Mouse (Mus musculus): Measurements from ENCODE around the gene Esrrg. TPM values are rescaled to one million over a fixed set of nuclear protein-coding genes. Genes with fewer than 3 reads are reported as not detected.
A peak's percentile ranks its signal among the peaks of the same experiment; 100 is the strongest.

Gene Esrrg
- total and polyA plus RNA-seq, 2 experiments: 1.1 to 4.2 TPM

GRCm38 (mm10) chr1:188105516-188105915, 496.9 kb downstream of the Esrrg start:
- no peak overlapping the region for H3K27ac ChIP-seq (replicated peaks; ENCODE audit: insufficient read depth, low read depth, low read length)
- 86% methylated on average over 4 of the region's 4 CpGs for WGBS

DNA sequence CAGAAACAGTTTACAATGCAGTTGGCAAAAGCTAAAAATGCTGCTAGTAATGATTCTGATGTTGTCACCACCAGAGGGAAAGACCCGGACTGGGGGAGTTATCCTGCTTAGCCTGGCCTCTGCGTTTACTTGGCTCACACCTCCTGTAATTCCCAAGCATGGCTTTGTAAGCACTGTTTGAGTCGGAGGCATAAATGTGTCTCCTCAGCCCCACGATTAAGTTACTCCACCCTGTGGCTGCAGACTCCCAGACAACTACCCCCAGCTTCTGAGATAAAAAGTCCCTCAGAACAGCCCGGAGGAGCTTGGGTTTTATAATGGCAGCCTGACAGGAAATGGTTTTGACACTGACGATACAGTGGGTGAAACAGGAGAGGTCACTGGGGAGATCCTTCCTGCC, 499.4 kb downstream of the Esrrg start:
- H3K4me3 ChIP-seq (ENCODE audit: insufficient read depth, low read depth, low read length): no peak overlapping the region
- no peaks in the 10 kb centered on the region; the same call in 1 of the 2 replicates for H3K27me3 ChIP-seq (ENCODE audit: control insufficient read depth, insufficient read depth, low read length)
- H3K79me2 ChIP-seq (ENCODE audit: control insufficient read depth, insufficient read depth, low read length): no peaks in the 10 kb centered on the region
- H3K27ac ChIP-seq (replicated peaks; ENCODE audit: insufficient read depth, low read depth, low read length): no peak overlapping the region
- no peak overlapping the region for H3K9ac ChIP-seq (ENCODE audit: low read depth, low read length)
- DNase-seq (ENCODE audit: extremely low read depth, low read depth, low spot score): no peak
- no peaks in the 10 kb centered on the region for H3K4me1 ChIP-seq (ENCODE audit: control insufficient read depth, insufficient read depth, low read length)
- TF ChIP-seq POLR2A (IDR thresholded peaks at IDR 0.05; ENCODE audit: extremely low read depth, insufficient read depth, low read length): no peak
- no peak for TF ChIP-seq CTCF (IDR thresholded peaks at IDR 0.05; ENCODE audit: low read depth, low read length)
- WGBS: 57% methylated on average over 6 of the region's 6 CpGs
- H3K36me3 ChIP-seq (ENCODE audit: control insufficient read depth, insufficient read depth, low read length): no peaks in the 10 kb centered on the region

More at GRCm38 (mm10) chr1:188105516-188105915, 496.9 kb downstream of the Esrrg start:
- DNase-seq (ENCODE audit: extremely low read depth, low read depth, low spot score): no peak
- Histone ChIP-seq H3K4me3 (ENCODE audit: insufficient read depth, low read depth, low read length) (no peak overlapping the region), H3K27me3 (ENCODE audit: control insufficient read depth, insufficient read depth, low read length) (no peaks in the 10 kb centered on the region; the same call in 1 of the 2 replicates), H3K79me2 (ENCODE audit: control insufficient read depth, insufficient read depth, low read length) (no peaks in the 10 kb centered on the region), H3K36me3 (ENCODE audit: control insufficient read depth, insufficient read depth, low read length) (no peaks in the 10 kb centered on the region), H3K4me1 (ENCODE audit: control insufficient read depth, insufficient read depth, low read length) (no peaks in the 10 kb centered on the region), H3K9ac (ENCODE audit: low read depth, low read length) (no peak overlapping the region)
- TF ChIP-seq POLR2A (IDR thresholded peaks at IDR 0.05; ENCODE audit: extremely low read depth, insufficient read depth, low read length) (no peak), CTCF (IDR thresholded peaks at IDR 0.05; ENCODE audit: low read depth, low read length) (no peak)

- no peak for DNase-seq (ENCODE audit: extremely low read depth, low read depth, low spot score)
- TF ChIP-seq CTCF (IDR thresholded peaks at IDR 0.05; ENCODE audit: low read depth, low read length) (no peak), POLR2A (IDR thresholded peaks at IDR 0.05; ENCODE audit: extremely low read depth, insufficient read depth, low read length) (no peak)
- Histone ChIP-seq H3K36me3 (ENCODE audit: control insufficient read depth, insufficient read depth, low read length) (no peaks in the 10 kb centered on the region), H3K79me2 (ENCODE audit: control insufficient read depth, insufficient read depth, low read length) (no peaks in the 10 kb centered on the region), H3K4me3 (ENCODE audit: insufficient read depth, low read depth, low read length) (no peak overlapping the region), H3K4me1 (ENCODE audit: control insufficient read depth, insufficient read depth, low read length) (no peaks in the 10 kb centered on the region), H3K27me3 (ENCODE audit: control insufficient read depth, insufficient read depth, low read length) (no peaks in the 10 kb centered on the region), H3K27ac (replicated peaks; ENCODE audit: insufficient read depth, low read depth, low read length) (no peak overlapping the region), H3K9ac (ENCODE audit: low read depth, low read length) (no peak overlapping the region)
- WGBS: 80% methylated on average over 3 of the region's 3 CpGs
Measured at GRCm38 (mm10) chr1:188111552-188111951, 503.0 kb downstream of the Esrrg start.

- no peaks in the 10 kb centered on the region for H3K36me3 ChIP-seq (ENCODE audit: control insufficient read depth, insufficient read depth, low read length)
- no peak for DNase-seq (ENCODE audit: extremely low read depth, low read depth, low spot score)
- no peaks in the 10 kb centered on the region for H3K27me3 ChIP-seq (ENCODE audit: control insufficient read depth, insufficient read depth, low read length)
- no peak overlapping the region for H3K4me3 ChIP-seq (ENCODE audit: insufficient read depth, low read depth, low read length)
- H3K79me2 ChIP-seq (ENCODE audit: control insufficient read depth, insufficient read depth, low read length): no peaks in the 10 kb centered on the region
- WGBS: 68% methylated on average over 3 of the region's 3 CpGs
- TF ChIP-seq POLR2A (IDR thresholded peaks at IDR 0.05; ENCODE audit: extremely low read depth, insufficient read depth, low read length) (no peak), CTCF (IDR thresholded peaks at IDR 0.05; ENCODE audit: low read depth, low read length) (no peak)
- no peak overlapping the region for H3K27ac ChIP-seq (replicated peaks; ENCODE audit: insufficient read depth, low read depth, low read length)
- H3K9ac ChIP-seq (ENCODE audit: low read depth, low read length): no peak overlapping the region
- peaks cover under 1% of the 10 kb centered on the region for H3K4me1 ChIP-seq (ENCODE audit: control insufficient read depth, insufficient read depth, low read length)
Measured at GRCm38 (mm10) chr1:188113240-188113639, 504.6 kb downstream of the Esrrg start.

DNA sequence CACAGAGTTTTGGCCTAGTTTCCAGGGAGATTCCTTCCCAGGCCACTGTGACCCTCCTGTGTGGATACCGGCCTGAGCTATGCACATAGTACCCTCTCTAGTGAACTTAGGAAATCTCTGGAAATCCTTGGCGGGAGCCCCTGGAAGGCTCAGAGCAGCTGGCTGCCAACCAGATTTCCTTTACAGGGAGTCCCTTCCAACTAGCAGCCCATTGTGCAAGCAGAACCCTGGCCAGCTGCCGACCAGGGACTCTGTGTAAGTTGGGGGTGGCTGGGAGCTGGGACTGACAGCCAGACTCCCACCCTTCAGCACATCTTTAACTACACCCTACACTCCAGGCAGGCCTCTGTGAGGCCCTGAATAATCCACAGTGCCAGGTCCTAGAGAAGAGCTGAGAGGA, 509.5 kb downstream of the Esrrg start:
- 4% methylated on average over 3 of the region's 3 CpGs for WGBS
- Histone ChIP-seq H3K27ac (replicated peaks; ENCODE audit: insufficient read depth, low read depth, low read length) (no peak overlapping the region), H3K4me3 (ENCODE audit: insufficient read depth, low read depth, low read length) (no peak overlapping the region), H3K9ac (ENCODE audit: low read depth, low read length) (no peak overlapping the region), H3K27me3 (ENCODE audit: control insufficient read depth, insufficient read depth, low read length) (no peaks in the 10 kb centered on the region), H3K79me2 (ENCODE audit: control insufficient read depth, insufficient read depth, low read length) (no peaks in the 10 kb centered on the region), H3K4me1 (ENCODE audit: control insufficient read depth, insufficient read depth, low read length) (peaks cover 4% of the 10 kb centered on the region), H3K36me3 (ENCODE audit: control insufficient read depth, insufficient read depth, low read length) (no peaks in the 10 kb centered on the region)
- DNase-seq (ENCODE audit: extremely low read depth, low read depth, low spot score): peak; percentile 86
- TF ChIP-seq POLR2A (IDR thresholded peaks at IDR 0.05; ENCODE audit: extremely low read depth, insufficient read depth, low read length) (no peak), CTCF (IDR thresholded peaks at IDR 0.05; ENCODE audit: low read depth, low read length) (no peak)

- Histone ChIP-seq H3K4me3 (ENCODE audit: insufficient read depth, low read depth, low read length) (no peak overlapping the region), H3K79me2 (ENCODE audit: control insufficient read depth, insufficient read depth, low read length) (no peaks in the 10 kb centered on the region), H3K36me3 (ENCODE audit: control insufficient read depth, insufficient read depth, low read length) (no peaks in the 10 kb centered on the region), H3K9ac (ENCODE audit: low read depth, low read length) (no peak overlapping the region), H3K27ac (replicated peaks; ENCODE audit: insufficient read depth, low read depth, low read length) (no peak overlapping the region), H3K4me1 (ENCODE audit: control insufficient read depth, insufficient read depth, low read length) (peaks cover 4% of the 10 kb centered on the region), H3K27me3 (ENCODE audit: control insufficient read depth, insufficient read depth, low read length) (no peaks in the 10 kb centered on the region)
- WGBS: 43% methylated on average over 8 of the region's 8 CpGs
- DNase-seq (ENCODE audit: extremely low read depth, low read depth, low spot score): peak; percentile 65
- TF ChIP-seq POLR2A (IDR thresholded peaks at IDR 0.05; ENCODE audit: extremely low read depth, insufficient read depth, low read length): no peak
- no peak for TF ChIP-seq CTCF (IDR thresholded peaks at IDR 0.05; ENCODE audit: low read depth, low read length)
Measured at GRCm38 (mm10) chr1:188119806-188120205, 511.2 kb downstream of the Esrrg start.

Measured in liver, adult 2 months (tissue).